Mouse (Mus musculus): ENCODE results near the gene Lpcat4.

- TF ChIP-seq CTCF (IDR thresholded peaks at IDR 0.05; ENCODE audit: low read depth) (no peak), EP300 (IDR thresholded peaks at IDR 0.05; ENCODE audit: low read depth) (no peak)
These were observed 27.5 kb downstream of the Lpcat4 start for GRCm38 (mm10) chr2:112266780-112267179.

Measured in liver, postnatal 0 days (tissue).